Mouse (Mus musculus) liver, adult 2 months (tissue): ENCODE results near the gene Abt1. TPM values are rescaled to one million over a fixed set of nuclear protein-coding genes. Genes with fewer than 3 reads are reported as not detected.

Source experiments
- DNase-seq: peaks from one replicate; pipeline ENCODE4 v3.0.0-alpha.2; 2011; ENCODE audit warnings: low read depth, low spot score; ENCODE audit errors: extremely low read depth
- H3K27ac ChIP-seq: fragments of 200-500 bp; replicated peaks from 2 replicates; pipeline ENCODE4 v1.5.1; 2012; ENCODE audit warnings: low read depth, mild to moderate bottlenecking, control low read depth, inconsistent platforms, low read length; ENCODE audit not compliant: insufficient read depth
- H3K27me3 ChIP-seq: fragments of 200-500 bp; 2 replicates; pipeline ENCODE4 v1.6.1; 2012; ENCODE audit warnings: mild to moderate bottlenecking, moderate library complexity, low read length, inconsistent platforms; ENCODE audit not compliant: control insufficient read depth, insufficient read depth
- H3K36me3 ChIP-seq: fragments of 200-500 bp; 2 replicates; pipeline ENCODE4 v1.6.1; 2012; ENCODE audit warnings: low read length, inconsistent platforms; ENCODE audit not compliant: control insufficient read depth, insufficient read depth
- H3K4me1 ChIP-seq: fragments of 200-500 bp; 2 replicates; pipeline ENCODE4 v1.6.1; 2011; ENCODE audit warnings: low read length; ENCODE audit not compliant: control insufficient read depth, insufficient read depth
- H3K4me3 ChIP-seq: fragments of 200-500 bp; 2 replicates; pipeline ENCODE4 v1.5.1; 2011; ENCODE audit warnings: low read depth, mild to moderate bottlenecking, control low read depth, low read length, moderate library complexity; ENCODE audit not compliant: insufficient read depth
- H3K79me2 ChIP-seq: fragments of 200-500 bp; 2 replicates; pipeline ENCODE4 v1.6.1; 2012; ENCODE audit warnings: inconsistent platforms, mild to moderate bottlenecking, low read length, moderate library complexity; ENCODE audit not compliant: control insufficient read depth, insufficient read depth
- H3K9ac ChIP-seq: fragments of 200-500 bp; 2 replicates; pipeline ENCODE4 v1.6.1; 2012; ENCODE audit warnings: low read depth, mild to moderate bottlenecking, control low read depth, inconsistent platforms, low read length
- CTCF ChIP-seq: fragments of 200-500 bp; IDR thresholded peaks from 2 replicates; pipeline ENCODE4 v1.5.1; 2011; ENCODE audit warnings: low read depth, low read length, control low read depth
- POLR2A ChIP-seq: fragments of 200-500 bp; IDR thresholded peaks from 2 replicates; pipeline ENCODE4 v1.6.1; 2011; ENCODE audit warnings: low read length, control low read depth; ENCODE audit not compliant: insufficient read depth; ENCODE audit errors: extremely low read depth
- WGBS: fragments of 180-500 bp; shearing (Covaris S2); methylation state at CpG from one replicate; pipeline ENCODE4 v1.1.7; 2018; 5-methylcytosine and 5-hydroxymethylcytosine counted together
- polyA plus RNA-seq: library from polyadenylated mRNA; depleted of rRNA; stranded (reverse); fragments of >200 nt; gene quantifications from 2 replicates; pipeline ENCODE4 v1.2.3, GENCODE M21; 2012
- total RNA-seq: library from RNA; depleted of rRNA; stranded (reverse); fragments of >200 nt; gene quantifications from 2 replicates; pipeline ENCODE4 v1.2.3, GENCODE M21; 2014

The Abt1 gene
- total and polyA plus RNA-seq, 2 experiments, result 2.1 to 3.5 TPM

DNA sequence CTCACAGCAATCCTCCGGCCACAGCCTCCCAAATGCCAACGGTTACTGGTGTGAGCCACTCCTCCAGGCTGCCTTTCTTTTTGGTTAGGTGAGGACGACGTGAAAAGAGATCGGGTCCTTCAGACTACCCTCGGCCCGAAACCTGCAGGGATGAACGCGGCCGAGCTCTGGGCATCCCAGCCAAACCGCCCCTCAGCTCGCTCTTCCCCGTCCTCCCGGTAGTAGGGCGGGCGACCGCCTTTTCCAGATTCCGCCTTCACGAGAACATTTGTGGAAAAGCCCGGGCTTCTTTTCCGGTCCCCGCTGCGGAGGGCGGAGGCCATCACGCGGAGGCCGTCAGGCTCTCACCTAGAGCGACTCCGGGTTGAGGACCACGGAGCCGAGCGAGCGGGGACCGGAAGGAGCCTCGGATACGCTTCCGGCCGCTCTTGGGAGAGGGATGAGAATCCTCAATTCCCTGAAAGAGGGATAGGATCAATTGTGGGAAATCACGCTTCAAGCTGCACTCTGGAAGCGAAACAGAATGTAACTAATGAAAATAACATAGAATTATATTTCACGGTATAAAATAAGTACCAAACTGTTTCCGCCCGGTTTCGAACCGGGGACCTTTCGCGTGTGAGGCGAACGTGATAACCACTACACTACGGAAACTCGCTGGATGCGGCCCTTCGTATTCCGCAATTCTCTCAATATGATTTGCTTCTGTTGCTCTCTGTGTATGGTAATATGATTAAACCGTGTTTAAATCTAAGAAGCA, 22.1 kb upstream of the Abt1 start:
- H3K27ac ChIP-seq, result peak overlapping the region; percentile 63
- peak overlapping the region; percentile 72 for H3K9ac ChIP-seq
- peaks cover 2% of the 10 kb centered on the region; the same call in 1 of the 2 replicates for H3K4me1 ChIP-seq
- no peaks in the 10 kb centered on the region for H3K79me2 ChIP-seq
- TF ChIP-seq POLR2A, result peak; percentile 32; the same call in 1 of the 2 replicates
- TF ChIP-seq CTCF, result no peak
- DNase-seq, result peak; percentile 84
- no peaks in the 10 kb centered on the region for H3K27me3 ChIP-seq
- under 1% methylated on average over 55 of the region's 55 CpGs for WGBS
- no peaks in the 10 kb centered on the region for H3K36me3 ChIP-seq
- peak overlapping the region; percentile 87 for H3K4me3 ChIP-seq

GRCm38 (mm10) chr13:23445156-23445555, 21.5 kb upstream of the Abt1 start:
- no peaks in the 10 kb centered on the region for H3K27me3 ChIP-seq
- peak overlapping the region; percentile 72 for H3K9ac ChIP-seq
- no peak for TF ChIP-seq POLR2A
- TF ChIP-seq CTCF, result no peak
- WGBS, result 2% methylated on average over 10 of the region's 10 CpGs
- H3K36me3 ChIP-seq, result no peaks in the 10 kb centered on the region
- peaks cover 2% of the 10 kb centered on the region; the same call in 1 of the 2 replicates for H3K4me1 ChIP-seq
- peak; percentile 44 for DNase-seq
- peak overlapping the region; percentile 87 for H3K4me3 ChIP-seq
- H3K27ac ChIP-seq, result peak overlapping the region; percentile 63
- no peaks in the 10 kb centered on the region for H3K79me2 ChIP-seq

DNA sequence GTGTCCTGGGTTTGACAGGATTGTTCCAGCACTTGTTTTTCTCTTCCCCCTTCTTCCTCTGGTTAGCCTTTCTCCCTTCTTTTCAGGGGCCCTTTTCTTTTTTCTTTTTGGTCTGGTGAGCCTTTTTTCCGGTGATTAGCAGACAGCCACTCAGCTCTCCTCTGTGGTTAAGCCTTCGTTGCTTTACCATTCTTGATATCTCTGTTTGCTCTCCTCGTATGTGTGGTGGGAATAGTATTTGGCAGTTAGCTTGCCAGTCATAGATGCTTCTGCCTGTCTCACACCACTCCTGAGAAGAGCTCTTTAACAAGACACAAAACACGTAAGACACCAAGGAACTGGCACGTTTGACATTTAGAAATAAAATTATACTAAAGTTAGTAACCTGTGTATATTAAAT, 20.8 kb upstream of the Abt1 start:
- H3K9ac ChIP-seq, result no peak overlapping the region
- H3K4me3 ChIP-seq, result no peak overlapping the region
- no peak overlapping the region for H3K27ac ChIP-seq

DNA sequence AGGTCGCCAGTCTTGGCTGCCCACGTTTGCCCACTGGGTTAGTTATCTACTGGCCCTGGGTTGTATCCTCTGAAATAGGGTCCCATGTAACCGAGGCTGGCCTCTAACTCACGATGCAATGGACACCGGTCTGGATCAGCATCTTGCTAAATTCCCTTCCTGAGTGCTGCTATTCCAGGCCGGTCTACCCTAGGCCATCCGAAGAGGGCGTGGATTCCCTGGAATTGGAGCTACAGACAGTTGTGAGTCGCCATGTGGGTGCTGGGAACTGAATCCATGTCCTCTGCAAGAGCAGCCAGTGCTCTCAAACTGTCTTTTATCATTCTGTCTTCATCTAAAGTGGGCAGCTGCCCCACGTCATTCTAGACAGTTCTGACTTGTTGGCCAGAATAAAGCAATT, 16.2 kb upstream of the Abt1 start:
- no peak overlapping the region for H3K27ac ChIP-seq
- WGBS, result 87% methylated on average over 10 of the region's 10 CpGs
- H3K36me3 ChIP-seq, result no peaks in the 10 kb centered on the region
- no peaks in the 10 kb centered on the region for H3K79me2 ChIP-seq
- no peak for DNase-seq
- H3K27me3 ChIP-seq, result no peaks in the 10 kb centered on the region
- H3K9ac ChIP-seq, result no peak overlapping the region
- H3K4me1 ChIP-seq, result peaks cover 5% of the 10 kb centered on the region
- no peak overlapping the region for H3K4me3 ChIP-seq
- TF ChIP-seq CTCF, result no peak
- TF ChIP-seq POLR2A, result no peak

More for the DNA sequence above, 20.8 kb upstream of the Abt1 start:
- no peaks in the 10 kb centered on the region for H3K79me2 ChIP-seq
- WGBS, result 66% methylated on average over 5 of the region's 5 CpGs
- H3K4me1 ChIP-seq, result peaks cover 2% of the 10 kb centered on the region; the same call in 1 of the 2 replicates
- DNase-seq, result no peak
- no peaks in the 10 kb centered on the region for H3K36me3 ChIP-seq
- no peaks in the 10 kb centered on the region for H3K27me3 ChIP-seq
- no peak for TF ChIP-seq POLR2A
- no peak for TF ChIP-seq CTCF

DNA sequence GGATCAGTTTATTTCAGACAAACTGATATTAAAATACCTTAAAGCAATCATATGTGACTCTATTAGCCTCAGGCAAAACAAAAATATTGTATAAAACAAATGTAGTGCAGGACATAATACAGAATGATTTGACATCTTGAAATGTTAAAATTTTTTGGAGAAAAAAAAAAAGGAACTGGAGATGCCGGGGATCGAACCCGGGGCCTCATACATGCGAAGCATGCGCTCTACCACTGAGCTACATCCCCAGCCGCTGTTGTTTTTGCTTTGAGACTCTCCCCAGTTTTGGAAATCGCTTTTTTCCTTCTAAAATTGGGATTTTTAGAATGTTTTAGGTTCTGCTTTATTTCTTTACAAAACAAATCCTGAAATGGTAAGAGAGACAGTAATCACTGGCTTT, 14.9 kb upstream of the Abt1 start:
- no peaks in the 10 kb centered on the region for H3K27me3 ChIP-seq
- H3K4me1 ChIP-seq, result peaks cover 3% of the 10 kb centered on the region
- peak; percentile 41 for DNase-seq
- H3K27ac ChIP-seq, result no peak overlapping the region
- 2% methylated on average over 7 of the region's 7 CpGs for WGBS
- H3K9ac ChIP-seq, result no peak overlapping the region
- H3K4me3 ChIP-seq, result peak overlapping the region; percentile 44; the same call in 1 of the 2 replicates
- TF ChIP-seq CTCF (no peak), POLR2A (no peak)
- H3K79me2 ChIP-seq, result no peaks in the 10 kb centered on the region
- no peaks in the 10 kb centered on the region for H3K36me3 ChIP-seq

- Histone ChIP-seq H3K27ac (no peak overlapping the region), H3K36me3 (no peaks in the 10 kb centered on the region), H3K9ac (no peak overlapping the region), H3K4me3 (peak overlapping the region; percentile 56; the same call in 1 of the 2 replicates), H3K27me3 (no peaks in the 10 kb centered on the region), H3K4me1 (peaks cover 6% of the 10 kb centered on the region), H3K79me2 (no peaks in the 10 kb centered on the region)
- WGBS, result under 1% methylated on average over 17 of the region's 17 CpGs
- DNase-seq, result peak; percentile 83
- TF ChIP-seq CTCF, result no peak
- no peak for TF ChIP-seq POLR2A
These were observed 14.2 kb upstream of the Abt1 start for GRCm38 (mm10) chr13:23437908-23438307.
